Mouse (Mus musculus): Measurements from ENCODE around the gene Olfr164. TPM values are rescaled to one million over a fixed set of nuclear protein-coding genes. Genes with fewer than 3 reads are reported as not detected.

Gene Olfr164
- not detected in 2 replicates for polyA plus RNA-seq (2014; fragmentation: Nextera tagmentation; extraction: Ambion mirVana)

- H3K9ac ChIP-seq (ENCODE audit: low read length), result no peak within 1 kb of the TSS
- no peak within 1 kb of the TSS for H3K27ac ChIP-seq (ENCODE audit: low read depth, low read length)
- ATAC-seq (no peak), DNase-seq (ENCODE audit: low spot score) (no peak)
- no peaks in the 10 kb centered on the region for H3K36me3 ChIP-seq (ENCODE audit: control insufficient read depth, insufficient read depth, low read length)
- H3K4me2 ChIP-seq (ENCODE audit: low read length), result no peak within 1 kb of the TSS
- no peaks in the 10 kb centered on the region for H3K27me3 ChIP-seq (replicated peaks; ENCODE audit: control insufficient read depth, insufficient read depth, low read length)
- WGBS, result 54% methylated on average over 1 of the region's 1 CpGs
- H3K4me1 ChIP-seq (ENCODE audit: control insufficient read depth, insufficient read depth, low read length), result no peaks in the 10 kb centered on the region
- H3K9me3 ChIP-seq (replicated peaks; ENCODE audit: control insufficient read depth, low read length), result no peaks in the 10 kb centered on the region
- H3K4me3 ChIP-seq (ENCODE audit: low read depth, low read length), result no peak within 1 kb of the TSS
Observed at GRCm38 (mm10) chr16:19313964-19314363, at the start of gene Olfr164. Gene Olfr164, minus strand, starts transcription at chr16:19314064.

- H3K9ac ChIP-seq (ENCODE audit: low read length), result no peak overlapping the region
- WGBS, result 94% methylated on average over 6 of the region's 6 CpGs
- H3K4me2 ChIP-seq (ENCODE audit: low read length), result no peak overlapping the region
- H3K27me3 ChIP-seq (replicated peaks; ENCODE audit: control insufficient read depth, insufficient read depth, low read length), result no peaks in the 10 kb centered on the region
- H3K9me3 ChIP-seq (replicated peaks; ENCODE audit: control insufficient read depth, low read length), result no peaks in the 10 kb centered on the region
- H3K27ac ChIP-seq (ENCODE audit: low read depth, low read length), result no peak overlapping the region
- H3K4me3 ChIP-seq (ENCODE audit: low read depth, low read length), result no peak overlapping the region
- DNase-seq (ENCODE audit: low spot score) (no peak), ATAC-seq (no peak)
- no peaks in the 10 kb centered on the region for H3K4me1 ChIP-seq (ENCODE audit: control insufficient read depth, insufficient read depth, low read length)
- H3K36me3 ChIP-seq (ENCODE audit: control insufficient read depth, insufficient read depth, low read length), result no peaks in the 10 kb centered on the region
Observed at GRCm38 (mm10) chr16:19349111-19349510, 35.2 kb upstream of the Olfr164 start.

GRCm38 (mm10) chr16:19263235-19263634 lies 50.6 kb downstream of the Olfr164 start:
- Histone ChIP-seq H3K9ac (ENCODE audit: low read length) (no peak overlapping the region), H3K9me3 (replicated peaks; ENCODE audit: control insufficient read depth, low read length) (no peaks in the 10 kb centered on the region), H3K27me3 (replicated peaks; ENCODE audit: control insufficient read depth, insufficient read depth, low read length) (no peaks in the 10 kb centered on the region), H3K4me2 (ENCODE audit: low read length) (no peak overlapping the region), H3K36me3 (ENCODE audit: control insufficient read depth, insufficient read depth, low read length) (no peaks in the 10 kb centered on the region), H3K27ac (ENCODE audit: low read depth, low read length) (no peak overlapping the region), H3K4me3 (ENCODE audit: low read depth, low read length) (no peak overlapping the region), H3K4me1 (ENCODE audit: control insufficient read depth, insufficient read depth, low read length) (no peaks in the 10 kb centered on the region)
- DNase-seq (ENCODE audit: low spot score), result no peak
- 32% methylated on average over 1 of the region's 1 CpGs for WGBS
- ATAC-seq, result no peak

DNA sequence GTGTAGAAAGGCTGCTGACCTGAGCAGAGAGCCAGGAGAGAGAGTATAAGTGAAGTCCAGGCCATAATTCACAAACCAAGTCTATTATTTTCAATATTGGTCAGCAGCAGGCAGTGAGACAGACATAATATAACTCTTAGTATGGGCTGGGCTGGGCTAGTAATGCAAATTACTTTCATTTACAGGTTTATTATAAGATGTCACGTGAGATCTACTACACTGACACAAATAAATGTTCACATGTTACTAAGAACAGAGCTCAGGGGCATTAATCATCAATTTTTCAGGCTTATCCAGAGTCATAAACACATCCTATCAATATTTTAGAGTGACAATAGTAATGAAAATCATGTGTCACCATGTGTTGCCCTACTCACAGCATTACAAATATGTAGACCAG lies 53.1 kb downstream of the Olfr164 start:
- H3K9me3 ChIP-seq (replicated peaks; ENCODE audit: control insufficient read depth, low read length), result no peaks in the 10 kb centered on the region
- no peaks in the 10 kb centered on the region for H3K4me1 ChIP-seq (ENCODE audit: control insufficient read depth, insufficient read depth, low read length)
- H3K27ac ChIP-seq (ENCODE audit: low read depth, low read length), result no peak overlapping the region
- H3K9ac ChIP-seq (ENCODE audit: low read length), result no peak overlapping the region
- 63% methylated on average over 1 of the region's 1 CpGs for WGBS
- H3K4me3 ChIP-seq (ENCODE audit: low read depth, low read length), result no peak overlapping the region
- H3K4me2 ChIP-seq (ENCODE audit: low read length), result no peak overlapping the region
- no peaks in the 10 kb centered on the region for H3K36me3 ChIP-seq (ENCODE audit: control insufficient read depth, insufficient read depth, low read length)
- DNase-seq (ENCODE audit: low spot score) (no peak), ATAC-seq (no peak)
- H3K27me3 ChIP-seq (replicated peaks; ENCODE audit: control insufficient read depth, insufficient read depth, low read length), result no peaks in the 10 kb centered on the region

DNA sequence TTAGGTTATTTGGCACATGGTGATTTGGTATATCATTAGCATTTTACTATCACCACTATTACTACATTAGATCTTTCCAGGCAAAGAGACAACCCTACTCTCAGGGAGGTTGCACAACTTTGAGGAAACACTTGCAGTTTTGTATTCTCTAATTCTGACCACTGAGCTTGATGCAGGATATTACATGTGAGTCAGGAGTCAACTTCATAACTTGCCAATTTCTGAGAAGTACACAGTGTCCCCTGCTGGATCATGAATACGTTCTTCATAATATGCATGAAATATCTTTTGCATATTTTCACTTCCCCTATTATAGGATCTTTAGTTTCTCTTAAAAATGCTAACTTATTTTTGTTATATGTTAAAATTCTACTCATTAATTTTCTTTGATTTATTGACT lies 68.0 kb downstream of the Olfr164 start:
- H3K9me3 ChIP-seq (replicated peaks; ENCODE audit: control insufficient read depth, low read length), result no peaks in the 10 kb centered on the region
- no peaks in the 10 kb centered on the region for H3K4me1 ChIP-seq (ENCODE audit: control insufficient read depth, insufficient read depth, low read length)
- no peak overlapping the region for H3K27ac ChIP-seq (ENCODE audit: low read depth, low read length)
- no peaks in the 10 kb centered on the region for H3K27me3 ChIP-seq (replicated peaks; ENCODE audit: control insufficient read depth, insufficient read depth, low read length)
- no peaks in the 10 kb centered on the region for H3K36me3 ChIP-seq (ENCODE audit: control insufficient read depth, insufficient read depth, low read length)
- H3K9ac ChIP-seq (ENCODE audit: low read length), result no peak overlapping the region
- DNase-seq (ENCODE audit: low spot score), result no peak
- no peak overlapping the region for H3K4me2 ChIP-seq (ENCODE audit: low read length)
- WGBS, result 74% methylated on average over 1 of the region's 1 CpGs
- no peak for ATAC-seq
- H3K4me3 ChIP-seq (ENCODE audit: low read depth, low read length), result no peak overlapping the region

GRCm38 (mm10) chr16:19241539-19242025 lies 72.3 kb downstream of the Olfr164 start:
- DNase-seq (ENCODE audit: low spot score) (no peak), ATAC-seq (no peak)
- Histone ChIP-seq H3K36me3 (ENCODE audit: control insufficient read depth, insufficient read depth, low read length) (no peaks in the 10 kb centered on the region), H3K4me2 (ENCODE audit: low read length) (no peak overlapping the region), H3K4me3 (ENCODE audit: low read depth, low read length) (no peak overlapping the region), H3K9ac (ENCODE audit: low read length) (no peak overlapping the region), H3K9me3 (replicated peaks; ENCODE audit: control insufficient read depth, low read length) (no peaks in the 10 kb centered on the region), H3K27me3 (replicated peaks; ENCODE audit: control insufficient read depth, insufficient read depth, low read length) (no peaks in the 10 kb centered on the region), H3K4me1 (ENCODE audit: control insufficient read depth, insufficient read depth, low read length) (no peaks in the 10 kb centered on the region), H3K27ac (ENCODE audit: low read depth, low read length) (no peak overlapping the region)

DNA sequence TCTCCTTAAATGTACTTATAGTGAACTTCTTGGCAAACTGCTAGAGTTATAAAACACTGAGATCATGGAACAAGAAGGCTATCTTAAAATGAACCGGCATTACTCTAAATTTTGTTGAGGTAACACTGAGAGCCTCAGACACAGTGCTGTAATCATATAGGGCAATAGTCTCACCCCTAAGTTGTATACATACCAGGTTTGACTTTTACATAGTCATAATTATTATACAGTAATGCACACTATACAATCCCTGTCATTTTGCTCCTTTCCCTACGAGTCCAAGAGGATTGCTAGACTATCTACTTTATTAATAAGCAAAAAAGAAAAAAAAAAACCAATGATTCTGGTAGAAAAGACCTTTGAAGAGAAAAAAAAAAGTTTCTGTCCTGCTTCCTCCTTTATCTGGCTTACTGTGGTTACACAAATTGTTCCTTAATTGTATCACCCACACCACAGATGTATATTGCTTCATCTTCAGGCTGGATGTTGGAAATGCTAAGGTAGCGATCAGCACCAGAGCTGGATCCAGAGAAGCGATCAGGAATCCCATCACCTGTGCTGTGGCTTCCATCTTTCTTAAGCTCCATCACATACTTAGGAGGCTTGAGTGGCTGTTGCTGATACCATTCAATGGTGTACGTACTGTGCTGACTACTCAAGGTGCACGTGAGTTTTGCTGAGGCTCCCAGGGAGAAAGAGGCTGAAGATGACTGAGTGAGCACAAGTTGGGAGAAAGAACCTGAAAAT lies 72.9 kb downstream of the Olfr164 start:
- H3K4me2 ChIP-seq (ENCODE audit: low read length), result no peak overlapping the region
- no peak overlapping the region for H3K4me3 ChIP-seq (ENCODE audit: low read depth, low read length)
- H3K27ac ChIP-seq (ENCODE audit: low read depth, low read length), result no peak overlapping the region
- H3K27me3 ChIP-seq (replicated peaks; ENCODE audit: control insufficient read depth, insufficient read depth, low read length), result no peaks in the 10 kb centered on the region
- ATAC-seq (no peak), DNase-seq (ENCODE audit: low spot score) (no peak)
- no peak overlapping the region for H3K9ac ChIP-seq (ENCODE audit: low read length)
- 85% methylated on average over 6 of the region's 6 CpGs for WGBS
- H3K4me1 ChIP-seq (ENCODE audit: control insufficient read depth, insufficient read depth, low read length), result no peaks in the 10 kb centered on the region
- no peaks in the 10 kb centered on the region for H3K9me3 ChIP-seq (replicated peaks; ENCODE audit: control insufficient read depth, low read length)
- H3K36me3 ChIP-seq (ENCODE audit: control insufficient read depth, insufficient read depth, low read length), result no peaks in the 10 kb centered on the region

GRCm38 (mm10) chr16:19236719-19237118 lies 77.1 kb downstream of the Olfr164 start:
- H3K9me3 ChIP-seq (replicated peaks; ENCODE audit: control insufficient read depth, low read length), result no peaks in the 10 kb centered on the region
- H3K4me3 ChIP-seq (ENCODE audit: low read depth, low read length), result no peak overlapping the region
- WGBS, result 90% methylated on average over 4 of the region's 4 CpGs
- no peak overlapping the region for H3K9ac ChIP-seq (ENCODE audit: low read length)
- H3K27me3 ChIP-seq (replicated peaks; ENCODE audit: control insufficient read depth, insufficient read depth, low read length), result no peaks in the 10 kb centered on the region
- no peak overlapping the region for H3K27ac ChIP-seq (ENCODE audit: low read depth, low read length)
- H3K4me2 ChIP-seq (ENCODE audit: low read length), result no peak overlapping the region
- no peaks in the 10 kb centered on the region for H3K4me1 ChIP-seq (ENCODE audit: control insufficient read depth, insufficient read depth, low read length)
- DNase-seq (ENCODE audit: low spot score) (no peak), ATAC-seq (no peak)
- no peaks in the 10 kb centered on the region for H3K36me3 ChIP-seq (ENCODE audit: control insufficient read depth, insufficient read depth, low read length)
